ENCODE assay signal across 9 mouse cellular contexts in genomic region chr5:111218111-111218891, GRCm38 (mm10).
A peak's percentile ranks its signal among the peaks of the same experiment; 100 is the strongest.
DNase-seq lines count a peak whose midpoint lies in the region; ATAC-seq and TF ChIP-seq lines count a peak whose summit lies in the region.
"Had no signal": no experiment of that assay in that cellular context is flagged by ENCODE, and none has a peak within 500 bp of the region (broad histone marks: within the 10 kb centered on the region; RNA-seq: fewer than 3 reads in every experiment).

No protein-coding gene starts in this region.

- no peak for TF ChIP-seq POLR2A in lung, adult 2 months (IDR thresholded peaks at IDR 0.05; ENCODE audit: borderline replicate concordance, extremely low read depth, low read depth, low read length)
- no peak for TF ChIP-seq POLR2A in myocyte (IDR thresholded peaks at IDR 0.05; ENCODE audit: insufficient read length, low read depth)

- H3K27me3 ChIP-seq in lung, embryonic 15.5 days: no peaks in the 10 kb centered on the region
- H3K27me3 ChIP-seq in forebrain, postnatal 0 days (ENCODE audit: insufficient read depth, low read length): no peaks in the 10 kb centered on the region
- H3K27me3 ChIP-seq in intestine, embryonic 15.5 days (replicated peaks): no peaks in the 10 kb centered on the region
- H3K27me3 ChIP-seq in myocyte (ENCODE audit: control insufficient read depth, insufficient read depth, insufficient read length): no peaks in the 10 kb centered on the region

- H3K9ac ChIP-seq in lung, embryonic 15.5 days: no peak overlapping the region
- H3K9ac ChIP-seq in forebrain, postnatal 0 days: no peak overlapping the region
- H3K9ac ChIP-seq in intestine, embryonic 15.5 days: no peak overlapping the region

- no peak overlapping the region for H3K4me2 ChIP-seq in lung, embryonic 15.5 days
- no peak overlapping the region for H3K4me2 ChIP-seq in forebrain, postnatal 0 days (ENCODE audit: low read depth)
- H3K4me2 ChIP-seq in intestine, embryonic 15.5 days (replicated peaks): peak overlapping the region; percentile 15
- no peak overlapping the region for H3K4me2 ChIP-seq in myocyte (ENCODE audit: low read depth)

- no peak for TF ChIP-seq CTCF in lung, adult 2 months (IDR thresholded peaks at IDR 0.05; ENCODE audit: insufficient read depth, low read length)
- TF ChIP-seq CTCF in forebrain, postnatal 0 days (IDR thresholded peaks at IDR 0.05; ENCODE audit: low read depth): no peak

- WGBS in lung, embryonic 15.5 days: 64% methylated on average over 6 of the region's 6 CpGs
- WGBS in lung, adult 2 months: 63% methylated on average over 6 of the region's 6 CpGs
- WGBS in forebrain, postnatal 0 days: 68% methylated on average over 6 of the region's 6 CpGs
- WGBS in intestine, embryonic 15.5 days: 59% methylated on average over 6 of the region's 6 CpGs

- no peaks in the 10 kb centered on the region for H3K79me2 ChIP-seq in myocyte (ENCODE audit: control insufficient read depth, insufficient read depth)

- no peak overlapping the region for H3K4me3 ChIP-seq in lung, embryonic 15.5 days
- H3K4me3 ChIP-seq in lung, adult 2 months (replicated peaks; ENCODE audit: extremely low read depth, low read depth, low read length): no peak overlapping the region
- no peak overlapping the region for H3K4me3 ChIP-seq in forebrain, postnatal 0 days (ENCODE audit: low read depth, low read length)
- no peak overlapping the region for H3K4me3 ChIP-seq in intestine, embryonic 15.5 days (replicated peaks)
- H3K4me3 ChIP-seq in myocyte: no peak overlapping the region

- H3K9me3 ChIP-seq in lung, embryonic 15.5 days: no peaks in the 10 kb centered on the region
- H3K9me3 ChIP-seq in forebrain, postnatal 0 days (ENCODE audit: low read length): no peaks in the 10 kb centered on the region
- H3K9me3 ChIP-seq in intestine, embryonic 15.5 days: no peaks in the 10 kb centered on the region

- ATAC-seq in lung, embryonic 15.5 days (ENCODE audit: borderline replicate concordance, extremely low read depth, low FRiP score, low TSS enrichment): no peak
- no peak for ATAC-seq in forebrain, postnatal 0 days
- ATAC-seq in intestine, embryonic 15.5 days: peak; percentile 64

- H3K27ac ChIP-seq in lung, embryonic 15.5 days: 0 out of 2 replicates have a peak overlapping the region, but pooled peaks have one; percentile 62
- peak overlapping the region; percentile 21; the same call in 1 of the 2 replicates for H3K27ac ChIP-seq in forebrain, postnatal 0 days (ENCODE audit: low read depth, low read length)
- peak overlapping the region; percentile 67 for H3K27ac ChIP-seq in intestine, embryonic 15.5 days

- no peak overlapping the region for H3ac ChIP-seq in myocyte (ENCODE audit: control insufficient read depth, insufficient read length)

- peaks cover 17% of the 10 kb centered on the region for H3K4me1 ChIP-seq in lung, embryonic 15.5 days
- H3K4me1 ChIP-seq in lung, adult 2 months (ENCODE audit: control insufficient read depth, insufficient read depth, low read length): peaks cover 16% of the 10 kb centered on the region
- peaks cover 42% of the 10 kb centered on the region for H3K4me1 ChIP-seq in forebrain, postnatal 0 days (ENCODE audit: insufficient read depth)
- H3K4me1 ChIP-seq in intestine, embryonic 15.5 days (replicated peaks): peaks cover 28% of the 10 kb centered on the region

- H3K36me3 ChIP-seq in lung, embryonic 15.5 days: peaks cover 3% of the 10 kb centered on the region; the same call in 1 of the 2 replicates
- peaks cover 4% of the 10 kb centered on the region for H3K36me3 ChIP-seq in forebrain, postnatal 0 days (ENCODE audit: insufficient read depth)
- H3K36me3 ChIP-seq in intestine, embryonic 15.5 days: 0 out of 2 replicates have a peak, but pooled peaks cover under 1% of the 10 kb centered on the region
- no peaks in the 10 kb centered on the region for H3K36me3 ChIP-seq in myocyte (ENCODE audit: control insufficient read depth, insufficient read depth)

- no peak for DNase-seq in lung, adult 2 months
- DNase-seq in forebrain, postnatal 0 days: no peak
- no peak for DNase-seq in right cerebral cortex, adult 2 months (ENCODE audit: low spot score in 2 of 2)
- DNase-seq in gastrocnemius, postnatal 25 days: no peak
- no peak for DNase-seq in urinary bladder, postnatal 25 days (ENCODE audit: low spot score)
- DNase-seq: adrenal gland, adult 2 months had no signal

TF ChIP-seq in myocyte, 11 proteins besides CTCF, POLR2A, EP300 and RAD21:
- TF ChIP-seq REST (IDR thresholded peaks at IDR 0.05; ENCODE audit: insufficient read depth, insufficient read length): no peak
- TF ChIP-seq SRF (IDR thresholded peaks at IDR 0.05; ENCODE audit: control insufficient read depth, insufficient read length, low read depth): no peak
- TF ChIP-seq CEBPB (IDR thresholded peaks at IDR 0.05; ENCODE audit: insufficient read depth, poor library complexity, severe bottlenecking): no peak
- no peak for TF ChIP-seq POLR2AphosphoS2 (IDR thresholded peaks at IDR 0.05; ENCODE audit: insufficient read length, low read depth)
- TF ChIP-seq E2F4 (IDR thresholded peaks at IDR 0.05; ENCODE audit: insufficient read depth): no peak
- TF ChIP-seq MYOG (IDR thresholded peaks at IDR 0.05; ENCODE audit: control insufficient read depth in 1 of 3, insufficient read depth in 1 of 3, insufficient read length in 2 of 3, low read depth in 2 of 3): peak in 1 of 3 experiments; percentile 57
- no peak for TF ChIP-seq TCF12 (IDR thresholded peaks at IDR 0.05; ENCODE audit: insufficient read depth, poor library complexity, severe bottlenecking)
- no peak for TF ChIP-seq TCF3 (IDR thresholded peaks at IDR 0.05; ENCODE audit: insufficient read length, low read depth)
- peak in 2 of 3 experiments; percentile 54 to 72 for TF ChIP-seq MYOD1 (IDR thresholded peaks at IDR 0.05; ENCODE audit: control insufficient read depth in 1 of 3, insufficient read length in 2 of 3, low read depth in 2 of 3)
